Mouse (Mus musculus) inflammation-experienced regulatory T-cells (primary cell): ENCODE results near the gene Olfr1504. TPM values are rescaled to one million over a fixed set of nuclear protein-coding genes. Genes with fewer than 3 reads are reported as not detected.

Source experiments
- polyA plus RNA-seq, 2 experiments: library from polyadenylated mRNA; unstranded; fragments of 100-300 nt; shearing (Covaris generic); gene quantifications; one replicate each; pipeline ENCODE4 v1.2.1; 2017

Olfr1504 gene
- polyA plus RNA-seq: under 1 TPM in 1 of 2 experiments, not detected in 1; 0.18 TPM

DNA sequence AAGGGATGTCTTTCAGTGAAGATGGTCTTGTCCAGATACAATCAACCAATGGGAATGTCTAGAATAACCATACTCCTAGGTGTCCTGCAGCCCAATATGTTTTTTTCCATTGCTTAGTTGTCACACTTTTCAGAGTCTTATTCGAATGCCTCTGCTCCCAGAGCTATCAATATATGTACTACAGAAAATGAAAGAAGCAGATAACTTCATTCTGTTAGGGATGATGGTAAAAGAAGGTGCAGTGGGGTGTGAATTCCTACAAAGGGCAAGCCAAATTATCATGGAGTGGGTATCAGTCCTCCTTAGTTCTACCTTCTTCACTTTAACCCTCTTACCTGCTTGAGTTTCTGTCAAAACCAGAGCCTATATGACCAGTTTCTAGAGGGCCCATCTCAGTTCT is at the start of gene Olfr1504:
Olfr1504 (minus strand) TSS at position 101 of the 400 bp plus-strand sequence.

GRCm38 (mm10) chr19:13913230-13913629 is 15.5 kb upstream of the Olfr1504 start, which contains the start of gene Olfr1505:
TSS of gene Olfr1505 (plus strand) at chr19:13913530.

DNA sequence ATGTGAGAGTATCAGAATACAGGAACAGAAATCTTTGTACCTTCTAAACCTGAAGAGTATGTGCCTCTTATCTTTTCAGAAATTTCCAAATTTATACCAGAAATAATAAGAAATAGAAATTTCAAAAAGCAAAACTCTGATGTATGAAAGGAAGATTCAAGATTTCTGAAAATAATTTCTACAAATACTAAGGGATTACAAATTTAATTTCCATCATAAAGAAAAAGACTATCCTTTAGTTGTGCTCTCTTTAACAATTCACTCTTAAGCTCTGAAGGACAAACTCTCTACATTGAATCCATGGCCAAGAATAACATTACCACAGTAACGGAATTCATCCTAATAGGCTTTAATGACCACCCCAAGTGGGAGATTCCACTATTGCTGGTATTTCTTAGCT is 36.2 kb downstream of the Olfr1504 start, which contains the start of gene Olfr1502:
Olfr1502 (plus strand) TSS at position 301 of the 400 bp plus-strand sequence.

DNA sequence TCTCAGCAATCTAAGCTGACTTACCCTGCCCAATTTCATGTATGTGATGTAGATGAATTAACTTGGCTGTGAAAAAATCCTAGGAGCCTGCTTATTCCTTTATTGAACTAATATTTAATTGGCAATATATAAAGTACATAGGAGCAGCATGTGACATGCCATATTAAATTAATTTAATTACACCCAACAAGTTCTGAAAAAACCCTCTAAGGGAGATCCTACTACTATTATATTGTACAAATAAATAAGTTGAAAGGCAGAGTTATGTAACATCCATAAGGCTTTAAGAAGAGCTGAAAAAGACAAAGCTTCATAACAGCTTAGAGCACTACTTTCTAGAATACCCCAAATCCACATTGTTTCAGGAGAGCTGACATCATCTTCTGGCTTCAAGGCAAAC is 47.1 kb downstream of the Olfr1504 start, which contains the start of gene Olfr1501:
Olfr1501 (minus strand) TSS at position 101 of the 400 bp plus-strand sequence.

Other genes starting within 250 kb of the Olfr1504 start
- not detected for gene Olfr1490, start 246.8 kb downstream of the Olfr1504 start, polyA plus RNA-seq
- under 1 TPM in 1 of 2 experiments, not detected in 1; 0.49 TPM for gene Olfr1491, start 200.7 kb downstream of the Olfr1504 start, polyA plus RNA-seq
- gene Olfr1493-ps1, start 174.7 kb downstream of the Olfr1504 start, polyA plus RNA-seq: under 1 TPM in 1 of 2 experiments, not detected in 1; 0.14 TPM
- gene Olfr1494, start 158.2 kb downstream of the Olfr1504 start, polyA plus RNA-seq: not detected
- gene Olfr1495, start 133.3 kb downstream of the Olfr1504 start, polyA plus RNA-seq: not detected
- gene Olfr1496, start 120.0 kb downstream of the Olfr1504 start, polyA plus RNA-seq: 1 to 10 TPM in 1 of 2 experiments, not detected in 1; 1.3 TPM
- not detected for gene Olfr1497, start 99.7 kb downstream of the Olfr1504 start, polyA plus RNA-seq
- gene Olfr1499, start 78.5 kb downstream of the Olfr1504 start, polyA plus RNA-seq: not detected
- 1 to 10 TPM in 1 of 2 experiments, not detected in 1; 1.2 TPM for gene Olfr1500, start 67.4 kb downstream of the Olfr1504 start, polyA plus RNA-seq
- gene Olfr1501, start 47.2 kb downstream of the Olfr1504 start, polyA plus RNA-seq: under 1 TPM; 0.27 to 0.28 TPM
- not detected for gene Olfr1502, start 36.1 kb downstream of the Olfr1504 start, polyA plus RNA-seq
- gene Olfr1505, start 15.6 kb upstream of the Olfr1504 start, polyA plus RNA-seq: not detected